Mouse (Mus musculus): ENCODE results near the gene D930020B18Rik. TPM values are rescaled to one million over a fixed set of nuclear protein-coding genes. Genes with fewer than 3 reads are reported as not detected.

D930020B18Rik gene
- polyA plus RNA-seq, 1 experiment from 2014 or later, result 0.12 TPM

GRCm38 (mm10) chr10:121623670-121624069 lies 17.7 kb upstream of the D930020B18Rik start:
- ATAC-seq, result no peak
- WGBS, result 86% methylated on average over 7 of the region's 7 CpGs
- Histone ChIP-seq H3K4me1 (replicated peaks; ENCODE audit: control insufficient read depth, insufficient read depth, low read length) (peaks cover 5% of the 10 kb centered on the region; the same call in 1 of the 2 replicates), H3K36me3 (ENCODE audit: control insufficient read depth, insufficient read depth) (peaks cover 34% of the 10 kb centered on the region), H3K9ac (ENCODE audit: low read depth, low read length) (no peak overlapping the region), H3K27me3 (replicated peaks; ENCODE audit: control insufficient read depth, insufficient read depth, low read length) (no peaks in the 10 kb centered on the region), H3K4me3 (ENCODE audit: low read depth, low read length) (no peak overlapping the region), H3K9me3 (ENCODE audit: control insufficient read depth) (no peaks in the 10 kb centered on the region), H3K27ac (ENCODE audit: low read depth, low read length) (no peak overlapping the region), H3K4me2 (replicated peaks; ENCODE audit: low read depth) (no peak overlapping the region)
- no peak for TF ChIP-seq CTCF (IDR thresholded peaks at IDR 0.05; ENCODE audit: low read depth)

GRCm38 (mm10) chr10:121625006-121625405 lies 16.4 kb upstream of the D930020B18Rik start:
- no peaks in the 10 kb centered on the region for H3K9me3 ChIP-seq (ENCODE audit: control insufficient read depth)
- H3K4me1 ChIP-seq (replicated peaks; ENCODE audit: control insufficient read depth, insufficient read depth, low read length), result peaks cover 5% of the 10 kb centered on the region; the same call in 1 of the 2 replicates
- TF ChIP-seq CTCF (IDR thresholded peaks at IDR 0.05; ENCODE audit: low read depth), result no peak
- peak overlapping the region; percentile 82; the same call in 1 of the 2 replicates for H3K9ac ChIP-seq (ENCODE audit: low read depth, low read length)
- WGBS, result 6% methylated on average over 9 of the region's 9 CpGs
- H3K36me3 ChIP-seq (ENCODE audit: control insufficient read depth, insufficient read depth), result peaks cover 25% of the 10 kb centered on the region
- ATAC-seq, result no peak
- peak overlapping the region; percentile 83 for H3K4me3 ChIP-seq (ENCODE audit: low read depth, low read length)
- no peaks in the 10 kb centered on the region for H3K27me3 ChIP-seq (replicated peaks; ENCODE audit: control insufficient read depth, insufficient read depth, low read length)
- peak overlapping the region; percentile 88 for H3K4me2 ChIP-seq (replicated peaks; ENCODE audit: low read depth)
- H3K27ac ChIP-seq (ENCODE audit: low read depth, low read length), result 0 out of 2 replicates have a peak overlapping the region, but pooled peaks have one; percentile 3

- under 1% methylated on average over 41 of the region's 41 CpGs for WGBS
- H3K4me2 ChIP-seq (replicated peaks; ENCODE audit: low read depth), result peak overlapping the region; percentile 88
- no peaks in the 10 kb centered on the region for H3K27me3 ChIP-seq (replicated peaks; ENCODE audit: control insufficient read depth, insufficient read depth, low read length)
- peak overlapping the region; percentile 82 for H3K9ac ChIP-seq (ENCODE audit: low read depth, low read length)
- H3K36me3 ChIP-seq (ENCODE audit: control insufficient read depth, insufficient read depth), result peaks cover 19% of the 10 kb centered on the region
- peak overlapping the region; percentile 92 for H3K27ac ChIP-seq (ENCODE audit: low read depth, low read length)
- peak; percentile 52 for ATAC-seq
- H3K4me1 ChIP-seq (replicated peaks; ENCODE audit: control insufficient read depth, insufficient read depth, low read length), result peaks cover 5% of the 10 kb centered on the region; the same call in 1 of the 2 replicates
- peak overlapping the region; percentile 83 for H3K4me3 ChIP-seq (ENCODE audit: low read depth, low read length)
- no peaks in the 10 kb centered on the region for H3K9me3 ChIP-seq (ENCODE audit: control insufficient read depth)
- TF ChIP-seq CTCF (IDR thresholded peaks at IDR 0.05; ENCODE audit: low read depth), result 0 out of 2 replicates have a peak, but pooled peaks have one; percentile 1
Observed at GRCm38 (mm10) chr10:121625407-121626185, 15.8 kb upstream of the D930020B18Rik start.

GRCm38 (mm10) chr10:121626186-121626882 lies 15.1 kb upstream of the D930020B18Rik start, which contains the start of gene Xpot:
TSS of gene Xpot (minus strand) at chr10:121626332.
- peaks cover 5% of the 10 kb centered on the region; the same call in 1 of the 2 replicates for H3K4me1 ChIP-seq (replicated peaks; ENCODE audit: control insufficient read depth, insufficient read depth, low read length)
- no peaks in the 10 kb centered on the region for H3K27me3 ChIP-seq (replicated peaks; ENCODE audit: control insufficient read depth, insufficient read depth, low read length)
- peak; percentile 99 for ATAC-seq
- peak within 1 kb of the TSS; percentile 88 for H3K4me2 ChIP-seq (replicated peaks; ENCODE audit: low read depth)
- H3K9me3 ChIP-seq (ENCODE audit: control insufficient read depth), result no peaks in the 10 kb centered on the region
- peak within 1 kb of the TSS; percentile 83 for H3K4me3 ChIP-seq (ENCODE audit: low read depth, low read length)
- peak within 1 kb of the TSS; percentile 92 for H3K27ac ChIP-seq (ENCODE audit: low read depth, low read length)
- H3K36me3 ChIP-seq (ENCODE audit: control insufficient read depth, insufficient read depth), result peaks cover 13% of the 10 kb centered on the region
- H3K9ac ChIP-seq (ENCODE audit: low read depth, low read length), result peak within 1 kb of the TSS; percentile 82
- under 1% methylated on average over 70 of the region's 70 CpGs for WGBS
- TF ChIP-seq CTCF (IDR thresholded peaks at IDR 0.05; ENCODE audit: low read depth), result peak; percentile 3; the same call in 1 of the 2 replicates

GRCm38 (mm10) chr10:121627216-121627852 lies 14.1 kb upstream of the D930020B18Rik start:
- peak overlapping the region; percentile 88 for H3K4me2 ChIP-seq (replicated peaks; ENCODE audit: low read depth)
- no peak overlapping the region for H3K27ac ChIP-seq (ENCODE audit: low read depth, low read length)
- 0 out of 2 replicates have a peak overlapping the region, but pooled peaks have one; percentile 83 for H3K4me3 ChIP-seq (ENCODE audit: low read depth, low read length)
- TF ChIP-seq CTCF (IDR thresholded peaks at IDR 0.05; ENCODE audit: low read depth), result no peak
- WGBS, result 79% methylated on average over 10 of the region's 10 CpGs
- H3K4me1 ChIP-seq (replicated peaks; ENCODE audit: control insufficient read depth, insufficient read depth, low read length), result peaks cover 5% of the 10 kb centered on the region; the same call in 1 of the 2 replicates
- H3K9me3 ChIP-seq (ENCODE audit: control insufficient read depth), result no peaks in the 10 kb centered on the region
- no peak for ATAC-seq
- H3K27me3 ChIP-seq (replicated peaks; ENCODE audit: control insufficient read depth, insufficient read depth, low read length), result no peaks in the 10 kb centered on the region
- peaks cover 3% of the 10 kb centered on the region; the same call in 1 of the 2 replicates for H3K36me3 ChIP-seq (ENCODE audit: control insufficient read depth, insufficient read depth)
- no peak overlapping the region for H3K9ac ChIP-seq (ENCODE audit: low read depth, low read length)

Data from intestine, postnatal 0 days (tissue).